Mouse (Mus musculus): ENCODE measurements around the gene Pdzrn4.

DNA sequence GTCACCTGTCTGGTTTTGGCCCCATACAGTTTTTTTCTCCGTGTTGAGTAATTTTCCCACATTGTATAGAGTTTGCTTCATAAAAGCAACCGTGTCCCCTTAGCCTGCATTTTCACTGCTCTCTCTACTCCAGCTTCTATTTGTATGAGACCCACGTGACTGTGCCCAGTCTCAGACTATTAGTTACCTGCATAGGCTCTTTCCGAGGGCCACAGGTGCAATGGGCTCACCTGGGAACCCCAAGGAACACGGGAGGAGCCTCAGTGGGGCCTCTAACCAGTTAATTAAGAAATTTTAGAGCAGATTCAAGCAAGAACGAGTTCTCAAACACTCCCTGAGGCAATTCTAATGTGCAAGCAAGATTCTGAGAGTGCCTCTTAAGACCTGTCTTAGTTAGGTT lies 281.7 kb downstream of the Pdzrn4 start:
- TF ChIP-seq CTCF (IDR thresholded peaks at IDR 0.05; ENCODE audit: low read depth, low read length) (no peak), EP300 (IDR thresholded peaks at IDR 0.05; ENCODE audit: insufficient read depth, low read depth, low read length) (no peak)
